Mouse (Mus musculus) ES-E14 (cell line): ENCODE results near the gene Plagl2. TPM values are rescaled to one million over a fixed set of nuclear protein-coding genes. Genes with fewer than 3 reads are reported as not detected.

ENCODE experiments used
- DNase-seq: peaks from one replicate; pipeline ENCODE4 v3.0.0-alpha.2; 2013; ENCODE audit warnings: low read depth, low spot score
- H3K27ac ChIP-seq: 2 replicates; pipeline ENCODE4 v1.5.1; 2012; ENCODE audit warnings: low read depth, mild to moderate bottlenecking, low read length, moderate library complexity, mixed read lengths; ENCODE audit not compliant: poor library complexity, insufficient read depth, severe bottlenecking
- H3K36me3 ChIP-seq: 2 replicates; pipeline ENCODE4 v1.6.1; 2012; ENCODE audit warnings: mild to moderate bottlenecking, low read length, moderate library complexity, mixed read lengths; ENCODE audit not compliant: control insufficient read depth, poor library complexity, insufficient read depth, severe bottlenecking
- H3K4me1 ChIP-seq, 2 experiments: fragments of 150-350 bp in 1 of 2; sonication (generic) in 1 of 2; 2 replicates each; pipeline ENCODE4 v1.6.1; 2012; ENCODE audit warnings: low read length in 2 of 2, mild to moderate bottlenecking in 1 of 2, mixed read lengths in 1 of 2; ENCODE audit not compliant: control insufficient read depth in 2 of 2, insufficient read depth in 2 of 2, poor library complexity in 1 of 2
- H3K4me3 ChIP-seq, 2 experiments: fragments of 150-350 bp in 1 of 2; sonication (generic) in 1 of 2; 2 replicates each; pipeline ENCODE4 v1.5.1; 2012; ENCODE audit warnings: low read length in 2 of 2, low read depth in 1 of 2, mild to moderate bottlenecking in 1 of 2, mixed read lengths in 1 of 2; ENCODE audit not compliant: insufficient read depth in 1 of 2, poor library complexity in 1 of 2, severe bottlenecking in 1 of 2
- H3K9ac ChIP-seq: 2 replicates; pipeline ENCODE4 v1.6.1; 2012; ENCODE audit warnings: low read depth, mild to moderate bottlenecking, low read length, mixed read lengths; ENCODE audit not compliant: poor library complexity, insufficient read depth, severe bottlenecking
- H3K9me3 ChIP-seq: fragments of 150-350 bp; sonication (generic); 2 replicates; pipeline ENCODE4 v1.6.1; 2012; ENCODE audit warnings: low read depth, mild to moderate bottlenecking, low read length; ENCODE audit not compliant: control insufficient read depth, insufficient read depth
- CHD2 ChIP-seq: IDR thresholded peaks from 2 replicates; pipeline ENCODE4 v1.6.1; 2014; ENCODE audit warnings: mild to moderate bottlenecking, low read depth, low read length, inconsistent platforms
- HCFC1 ChIP-seq: IDR thresholded peaks from 2 replicates; pipeline ENCODE4 v1.6.1; 2012; ENCODE audit warnings: low read length, inconsistent platforms, borderline replicate concordance; ENCODE audit not compliant: insufficient read depth
- MAFK ChIP-seq: IDR thresholded peaks from 2 replicates; pipeline ENCODE4 v1.6.1; 2014; ENCODE audit warnings: mild to moderate bottlenecking, low read depth, low read length, inconsistent platforms; ENCODE audit not compliant: insufficient read depth
- ZC3H11A ChIP-seq: IDR thresholded peaks from 2 replicates; pipeline ENCODE4 v1.6.1; 2012; ENCODE audit warnings: low read depth, mild to moderate bottlenecking, inconsistent platforms, low read length, borderline replicate concordance
- ZNF384 ChIP-seq: IDR thresholded peaks from 2 replicates; pipeline ENCODE4 v1.6.1; 2012; ENCODE audit warnings: low read depth, low read length, inconsistent platforms
- in situ Hi-C, 2 experiments: fragments of 600-800 bp; cut with MboI; formaldehyde crosslinking; loops; one replicate each; pipeline ENCODE4 v1.15.1; 2025; ENCODE audit warnings: low sequenced_read_pairs in 2 of 2, inconsistent platforms in 1 of 2; ENCODE audit not compliant: unreplicated experiment in 2 of 2
- total RNA-seq: library from RNA; depleted of rRNA; stranded (reverse); fragments of 300-350 nt; gene quantifications from 2 replicates; pipeline ENCODE4 v1.2.3, GENCODE M21; 2012; rRNA removed

Gene Plagl2
- total RNA-seq, 1 experiment = 3.9 TPM

DNA sequence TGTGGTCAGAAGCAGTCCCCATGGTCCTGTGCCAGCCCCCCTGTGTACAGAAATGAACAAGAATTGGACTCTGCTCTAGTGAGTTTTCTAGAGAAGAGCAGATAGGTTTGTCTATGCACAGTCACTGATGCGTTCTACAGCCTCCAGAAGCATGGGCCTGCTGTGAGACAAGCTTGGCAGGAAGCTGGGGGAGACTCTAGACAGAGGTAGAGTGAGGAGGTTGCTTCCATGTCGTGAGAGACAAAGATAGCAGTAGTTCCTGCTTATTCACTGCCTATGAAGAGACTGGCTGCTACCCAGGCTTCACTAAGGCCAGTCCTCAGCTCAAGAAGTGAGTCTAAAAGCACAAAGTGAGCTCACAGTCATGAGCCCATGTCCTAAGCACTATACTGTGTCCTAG, 50.0 kb downstream of the Plagl2 start:
- TF ChIP-seq ZC3H11A (no peak), MAFK (no peak), HCFC1 (no peak), ZNF384 (no peak), CHD2 (no peak)
- in situ Hi-C loops = no loop called here
- Histone ChIP-seq H3K36me3 (peaks cover 60% of the 10 kb centered on the region), H3K4me3 (no peak overlapping the region), H3K27ac (no peak overlapping the region), H3K9me3 (no peaks in the 10 kb centered on the region), H3K9ac (no peak overlapping the region), H3K4me1 (no peaks in the 10 kb centered on the region)
- no peak for DNase-seq

DNA sequence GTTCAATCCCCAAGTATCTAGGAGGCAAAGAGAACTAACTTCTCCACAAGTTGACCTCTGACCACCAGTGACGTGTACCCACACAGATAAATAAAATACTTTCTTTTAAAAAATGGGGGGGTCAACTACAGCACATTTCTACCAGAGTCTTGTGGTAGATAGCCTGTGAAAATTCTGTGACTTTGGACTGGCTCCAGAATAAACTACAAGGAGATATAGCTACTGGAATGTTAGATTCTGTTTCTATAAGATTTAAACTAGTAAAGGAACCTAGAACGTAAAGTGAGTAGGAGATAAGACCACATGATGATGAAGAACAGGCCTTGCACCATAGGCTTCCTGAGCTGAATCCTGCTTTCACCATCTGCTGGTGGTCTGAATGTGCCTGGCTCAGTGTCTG, 53.4 kb downstream of the Plagl2 start:
- DNase-seq = no peak

GRCm38 (mm10) chr2:153186176-153186591, 55.0 kb downstream of the Plagl2 start:
- Histone ChIP-seq H3K9me3 (no peaks in the 10 kb centered on the region), H3K4me3 (no peak overlapping the region), H3K36me3 (peaks cover 45% of the 10 kb centered on the region), H3K9ac (no peak overlapping the region), H3K27ac (no peak overlapping the region), H3K4me1 (no peaks in the 10 kb centered on the region)
- in situ Hi-C loops = no loop called here
- TF ChIP-seq HCFC1 = no peak
- no peak for DNase-seq

More for the DNA sequence above, 53.4 kb downstream of the Plagl2 start:
- peaks cover 49% of the 10 kb centered on the region for H3K36me3 ChIP-seq
- H3K27ac ChIP-seq = no peak overlapping the region
- in situ Hi-C loops = no loop called here
- TF ChIP-seq CHD2 (no peak), MAFK (no peak), ZNF384 (no peak), ZC3H11A (no peak), HCFC1 (no peak)
- no peak overlapping the region for H3K9ac ChIP-seq
- H3K4me3 ChIP-seq = no peak overlapping the region
- no peaks in the 10 kb centered on the region for H3K9me3 ChIP-seq
- H3K4me1 ChIP-seq = no peaks in the 10 kb centered on the region

DNA sequence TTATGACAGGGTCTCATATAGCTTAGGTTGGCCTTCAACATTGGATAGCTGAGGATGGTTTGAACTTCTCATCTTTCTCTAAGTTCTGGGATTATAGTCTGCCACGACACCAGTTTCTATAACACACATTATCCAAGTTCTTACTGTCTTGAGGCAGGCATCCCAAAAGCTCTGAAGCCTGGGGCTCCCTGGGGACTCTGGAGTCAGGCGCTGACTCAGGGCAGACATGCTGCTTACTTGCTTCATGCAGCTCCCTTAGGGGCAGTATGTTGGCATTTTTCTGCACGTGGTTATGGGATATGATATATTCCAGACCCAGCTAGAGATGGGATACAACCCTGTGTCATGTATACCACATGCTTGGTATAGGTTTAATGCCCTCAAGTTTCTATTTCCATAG, 61.3 kb downstream of the Plagl2 start:
- DNase-seq = no peak
- TF ChIP-seq ZC3H11A (no peak), ZNF384 (no peak), MAFK (no peak), CHD2 (no peak), HCFC1 (no peak)
- H3K36me3 ChIP-seq = peaks cover 17% of the 10 kb centered on the region
- peaks cover 0 to 2% of the 10 kb centered on the region in 2 experiments; a peak in 1 of 4 replicates for H3K4me1 ChIP-seq
- H3K9ac ChIP-seq = no peak overlapping the region
- H3K27ac ChIP-seq = no peak overlapping the region
- H3K9me3 ChIP-seq = no peaks in the 10 kb centered on the region
- no peak overlapping the region for H3K4me3 ChIP-seq
- in situ Hi-C loops = no loop called here

- Histone ChIP-seq H3K9me3 (no peaks in the 10 kb centered on the region), H3K27ac (no peak overlapping the region), H3K9ac (no peak overlapping the region), H3K36me3 (peaks cover 15% of the 10 kb centered on the region), H3K4me1 (peaks cover 0 to 2% of the 10 kb centered on the region in 2 experiments; a peak in 1 of 4 replicates), H3K4me3 (no peak overlapping the region)
- DNase-seq = no peak
- TF ChIP-seq ZNF384 = no peak
- TF ChIP-seq ZC3H11A = no peak
- TF ChIP-seq CHD2 = no peak
- no peak for TF ChIP-seq MAFK
- TF ChIP-seq HCFC1 = no peak
- in situ Hi-C loops = no loop called here
These were observed 61.9 kb downstream of the Plagl2 start for GRCm38 (mm10) chr2:153179126-153179860.

Other genes starting within 250 kb of the Plagl2 start
- 52.2 and 53.3 TPM in 2 replicates for gene Pdrg1, start 226.0 kb downstream of the Plagl2 start, total RNA-seq
- gene Xkr7, start 209.6 kb downstream of the Plagl2 start, total RNA-seq = 0.36 and 1.9 TPM in 2 replicates
- gene Ccm2l, start 175.5 kb downstream of the Plagl2 start, total RNA-seq = 1.9 and 2.2 TPM in 2 replicates
- gene Hck, start 133.0 kb downstream of the Plagl2 start, total RNA-seq = 29.3 and 60.8 TPM in 2 replicates
- gene Tm9sf4, start 80.1 kb downstream of the Plagl2 start, total RNA-seq = 62.8 and 108 TPM in 2 replicates
- gene Tspyl3, start 16.0 kb downstream of the Plagl2 start, total RNA-seq = 1.7 and 2.1 TPM in 2 replicates
- gene Pofut1, start 107 bp upstream of the Plagl2 start, total RNA-seq = 29.2 and 37.8 TPM in 2 replicates
- 7.6 and 8.6 TPM in 2 replicates for gene Kif3b, start 50.0 kb upstream of the Plagl2 start, total RNA-seq
- gene Asxl1, start 104.4 kb upstream of the Plagl2 start, total RNA-seq = 44.8 and 46.2 TPM in 2 replicates